Mouse (Mus musculus): Measurements from ENCODE around the gene Spata31d1b. TPM values are rescaled to one million over a fixed set of nuclear protein-coding genes. Genes with fewer than 3 reads are reported as not detected.

Gene Spata31d1b
- total and polyA plus RNA-seq, 2 experiments from 2014 or later, result 0.27 TPM; not detected in 1

DNA sequence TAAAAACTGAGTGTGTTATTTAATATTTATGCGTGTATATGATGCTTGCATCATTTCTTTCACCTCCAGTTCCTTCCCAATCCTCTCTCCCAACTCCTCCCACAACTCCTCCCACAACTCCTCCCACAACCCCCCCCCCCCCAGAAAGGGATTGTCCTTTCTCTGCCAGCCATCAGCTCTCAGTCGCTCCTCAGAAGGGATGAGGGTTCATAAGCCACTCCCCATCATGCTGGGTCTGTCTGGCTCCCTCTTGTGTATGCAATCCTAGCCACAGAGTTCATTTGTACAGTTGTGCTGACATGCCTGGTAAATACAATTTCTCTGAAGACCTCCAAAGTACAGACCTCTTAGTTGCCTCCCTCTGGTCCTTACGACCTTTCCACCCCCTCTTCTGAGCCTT is 23.1 kb downstream of the Spata31d1b start:
- no peak overlapping the region for H3K4me2 ChIP-seq (ENCODE audit: low read depth, low read length, poor library complexity, severe bottlenecking)
- no peaks in the 10 kb centered on the region for H3K36me3 ChIP-seq (ENCODE audit: insufficient read depth, low read length)
- H3K9me3 ChIP-seq (ENCODE audit: low read length), result no peaks in the 10 kb centered on the region
- H3K4me3 ChIP-seq (ENCODE audit: low read depth, low read length), result no peak overlapping the region
- H3K27me3 ChIP-seq (ENCODE audit: insufficient read depth, low read length), result no peaks in the 10 kb centered on the region
- no peaks in the 10 kb centered on the region for H3K4me1 ChIP-seq (ENCODE audit: insufficient read depth, low read length)
- peak; percentile 58 for DNase-seq (ENCODE audit: low spot score)
- peak; percentile 57; the same call in 1 of the 2 replicates for ATAC-seq (ENCODE audit: low FRiP score)
- peak; percentile 60 for TF ChIP-seq CTCF (IDR thresholded peaks at IDR 0.05)
- H3K27ac ChIP-seq (ENCODE audit: low read depth, low read length), result no peak overlapping the region
- WGBS, result 33% methylated on average over 3 of the region's 3 CpGs
- H3K9ac ChIP-seq (replicated peaks; ENCODE audit: low read length, poor library complexity, severe bottlenecking), result no peak overlapping the region

DNA sequence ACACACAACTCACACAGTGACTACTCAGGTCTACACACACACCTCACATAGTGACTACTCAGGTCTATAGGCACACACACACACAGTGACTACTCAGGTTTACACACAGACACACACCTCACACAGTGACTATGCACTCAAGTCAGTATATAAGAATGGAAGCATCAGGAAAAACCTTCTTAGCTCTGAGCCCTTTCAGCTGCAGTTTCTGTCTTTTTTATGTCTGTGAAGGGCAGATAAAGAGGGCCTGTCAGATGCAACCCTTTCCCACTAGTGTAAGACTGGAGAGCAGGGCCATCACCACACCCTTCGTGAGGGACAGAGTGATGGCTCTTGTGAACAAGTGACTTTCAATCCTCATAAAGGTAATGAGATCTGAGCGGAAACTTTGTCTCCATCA is 26.4 kb downstream of the Spata31d1b start:
- no peak overlapping the region for H3K4me3 ChIP-seq (ENCODE audit: low read depth, low read length)
- no peaks in the 10 kb centered on the region for H3K9me3 ChIP-seq (ENCODE audit: low read length)
- DNase-seq (ENCODE audit: low spot score), result no peak
- H3K36me3 ChIP-seq (ENCODE audit: insufficient read depth, low read length), result no peaks in the 10 kb centered on the region
- WGBS, result 88% methylated on average over 2 of the region's 2 CpGs
- no peak overlapping the region for H3K9ac ChIP-seq (replicated peaks; ENCODE audit: low read length, poor library complexity, severe bottlenecking)
- no peak for ATAC-seq (ENCODE audit: low FRiP score)
- H3K27me3 ChIP-seq (ENCODE audit: insufficient read depth, low read length), result no peaks in the 10 kb centered on the region
- TF ChIP-seq CTCF (IDR thresholded peaks at IDR 0.05), result no peak
- H3K4me1 ChIP-seq (ENCODE audit: insufficient read depth, low read length), result no peaks in the 10 kb centered on the region
- no peak overlapping the region for H3K27ac ChIP-seq (ENCODE audit: low read depth, low read length)
- H3K4me2 ChIP-seq (ENCODE audit: low read depth, low read length, poor library complexity, severe bottlenecking), result no peak overlapping the region

DNA sequence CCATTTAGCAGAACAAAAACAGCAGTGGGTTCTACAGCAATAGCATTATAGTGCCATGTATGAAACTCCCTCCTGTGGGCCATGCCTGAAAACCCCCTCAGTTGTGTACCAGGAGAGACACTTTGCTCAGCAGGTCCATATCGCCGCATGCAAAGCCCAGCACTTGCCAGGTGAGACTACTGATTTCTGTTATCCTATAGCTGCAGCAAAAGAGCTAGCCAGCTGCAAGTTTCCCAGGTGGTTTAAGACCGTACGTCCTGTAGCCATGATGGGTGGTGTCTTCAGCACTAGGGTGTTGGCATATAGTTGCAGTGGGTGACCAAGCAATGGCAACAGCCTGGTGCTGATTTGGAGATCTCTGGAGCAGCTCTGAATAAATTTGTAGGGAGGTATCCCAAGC is 27.3 kb downstream of the Spata31d1b start:
- no peaks in the 10 kb centered on the region for H3K4me1 ChIP-seq (ENCODE audit: insufficient read depth, low read length)
- H3K27me3 ChIP-seq (ENCODE audit: insufficient read depth, low read length), result no peaks in the 10 kb centered on the region
- no peak overlapping the region for H3K27ac ChIP-seq (ENCODE audit: low read depth, low read length)
- H3K9ac ChIP-seq (replicated peaks; ENCODE audit: low read length, poor library complexity, severe bottlenecking), result no peak overlapping the region
- no peak overlapping the region for H3K4me3 ChIP-seq (ENCODE audit: low read depth, low read length)
- WGBS, result 93% methylated on average over 4 of the region's 4 CpGs
- H3K9me3 ChIP-seq (ENCODE audit: low read length), result no peaks in the 10 kb centered on the region
- no peak for DNase-seq (ENCODE audit: low spot score)
- H3K36me3 ChIP-seq (ENCODE audit: insufficient read depth, low read length), result no peaks in the 10 kb centered on the region
- no peak for ATAC-seq (ENCODE audit: low FRiP score)
- no peak overlapping the region for H3K4me2 ChIP-seq (ENCODE audit: low read depth, low read length, poor library complexity, severe bottlenecking)
- no peak for TF ChIP-seq CTCF (IDR thresholded peaks at IDR 0.05)

DNA sequence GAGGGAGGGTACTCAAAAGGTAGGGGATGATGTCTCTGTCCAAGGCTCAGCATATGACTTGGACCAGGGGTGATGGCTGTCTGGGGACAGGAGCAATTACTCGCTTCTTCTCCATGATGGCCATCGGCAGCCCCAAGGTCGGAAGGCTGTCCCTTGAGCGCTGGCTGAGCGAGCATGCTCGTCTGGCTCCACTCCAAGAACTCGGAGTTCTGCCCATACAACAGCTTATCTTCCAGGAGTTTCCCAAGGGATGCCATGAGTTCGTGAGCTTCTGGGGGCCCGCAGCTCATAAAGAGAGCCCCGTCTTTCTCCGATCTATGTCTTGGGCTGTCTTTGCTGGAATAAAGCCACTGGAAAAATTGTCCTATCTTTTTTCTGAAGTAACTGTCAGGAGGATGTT is 29.0 kb downstream of the Spata31d1b start:
- no peaks in the 10 kb centered on the region for H3K36me3 ChIP-seq (ENCODE audit: insufficient read depth, low read length)
- no peaks in the 10 kb centered on the region for H3K9me3 ChIP-seq (ENCODE audit: low read length)
- H3K4me1 ChIP-seq (ENCODE audit: insufficient read depth, low read length), result no peaks in the 10 kb centered on the region
- no peak for TF ChIP-seq CTCF (IDR thresholded peaks at IDR 0.05)
- H3K27ac ChIP-seq (ENCODE audit: low read depth, low read length), result no peak overlapping the region
- no peak overlapping the region for H3K4me2 ChIP-seq (ENCODE audit: low read depth, low read length, poor library complexity, severe bottlenecking)
- no peak overlapping the region for H3K9ac ChIP-seq (replicated peaks; ENCODE audit: low read length, poor library complexity, severe bottlenecking)
- 87% methylated on average over 11 of the region's 11 CpGs for WGBS
- H3K27me3 ChIP-seq (ENCODE audit: insufficient read depth, low read length), result no peaks in the 10 kb centered on the region
- no peak overlapping the region for H3K4me3 ChIP-seq (ENCODE audit: low read depth, low read length)
- DNase-seq (ENCODE audit: low spot score) (no peak), ATAC-seq (ENCODE audit: low FRiP score) (no peak)

DNA sequence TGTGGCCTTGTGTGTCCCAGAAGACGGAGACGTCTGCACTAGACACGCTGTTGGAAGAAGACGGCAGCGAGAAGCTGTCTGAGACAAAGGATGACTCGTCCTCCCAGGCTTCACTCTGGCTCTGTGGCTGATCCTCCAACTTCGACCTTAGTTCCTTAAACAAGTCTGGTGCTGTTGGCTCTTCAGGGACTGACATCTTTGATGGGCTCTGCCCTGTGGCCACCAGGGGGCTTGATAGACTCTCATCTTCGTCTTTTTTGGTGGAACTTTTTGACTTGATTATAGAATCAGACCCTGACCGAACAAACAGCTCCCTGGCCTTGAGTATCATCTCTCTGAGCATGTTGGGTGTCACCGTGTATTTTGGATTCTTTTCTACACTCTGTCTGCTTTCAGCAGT is 29.6 kb downstream of the Spata31d1b start:
- Histone ChIP-seq H3K27me3 (ENCODE audit: insufficient read depth, low read length) (no peaks in the 10 kb centered on the region), H3K36me3 (ENCODE audit: insufficient read depth, low read length) (no peaks in the 10 kb centered on the region), H3K4me2 (ENCODE audit: low read depth, low read length, poor library complexity, severe bottlenecking) (no peak overlapping the region), H3K4me3 (ENCODE audit: low read depth, low read length) (no peak overlapping the region), H3K27ac (ENCODE audit: low read depth, low read length) (no peak overlapping the region), H3K9me3 (ENCODE audit: low read length) (no peaks in the 10 kb centered on the region), H3K4me1 (ENCODE audit: insufficient read depth, low read length) (no peaks in the 10 kb centered on the region), H3K9ac (replicated peaks; ENCODE audit: low read length, poor library complexity, severe bottlenecking) (no peak overlapping the region)
- WGBS, result 81% methylated on average over 10 of the region's 10 CpGs
- ATAC-seq (ENCODE audit: low FRiP score), result no peak
- no peak for DNase-seq (ENCODE audit: low spot score)
- TF ChIP-seq CTCF (IDR thresholded peaks at IDR 0.05), result peak; percentile 41; the same call in 1 of the 2 replicates

DNA sequence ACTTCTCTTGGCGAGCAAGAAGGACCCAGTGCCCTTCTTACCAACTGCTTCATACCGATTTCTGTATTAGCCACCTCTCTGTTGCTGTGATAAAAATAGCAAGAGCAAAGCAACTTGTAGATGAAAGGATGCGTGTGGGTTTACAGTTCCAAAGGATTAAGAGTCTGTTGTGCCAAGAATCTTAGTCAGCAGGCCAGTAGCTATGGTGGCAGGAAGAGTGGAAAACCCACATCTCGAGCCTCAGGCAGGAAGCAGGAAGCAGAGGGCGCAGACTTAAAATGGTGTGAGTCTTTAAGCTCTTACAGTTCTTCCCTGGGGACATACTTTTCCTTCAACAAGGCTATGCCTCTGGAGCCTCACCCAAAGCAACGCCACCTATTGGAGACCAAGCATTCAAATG is 33.4 kb downstream of the Spata31d1b start:
- no peak for DNase-seq (ENCODE audit: low spot score)
- no peak overlapping the region for H3K4me3 ChIP-seq (ENCODE audit: low read depth, low read length)
- no peak overlapping the region for H3K9ac ChIP-seq (replicated peaks; ENCODE audit: low read length, poor library complexity, severe bottlenecking)
- H3K27ac ChIP-seq (ENCODE audit: low read depth, low read length), result no peak overlapping the region
- no peak for TF ChIP-seq CTCF (IDR thresholded peaks at IDR 0.05)
- no peaks in the 10 kb centered on the region for H3K9me3 ChIP-seq (ENCODE audit: low read length)
- no peak overlapping the region for H3K4me2 ChIP-seq (ENCODE audit: low read depth, low read length, poor library complexity, severe bottlenecking)
- WGBS, result 82% methylated on average over 6 of the region's 6 CpGs
- H3K27me3 ChIP-seq (ENCODE audit: insufficient read depth, low read length), result no peaks in the 10 kb centered on the region
- ATAC-seq (ENCODE audit: low FRiP score), result no peak
- no peaks in the 10 kb centered on the region for H3K4me1 ChIP-seq (ENCODE audit: insufficient read depth, low read length)
- no peaks in the 10 kb centered on the region for H3K36me3 ChIP-seq (ENCODE audit: insufficient read depth, low read length)

Data from midbrain, postnatal 0 days (tissue).